Mouse (Mus musculus) embryo, embryonic 10 days (tissue): ENCODE measurements around the gene Eif2s1.
A peak's percentile ranks its signal among the peaks of the same experiment; 100 is the strongest.

Experiments
- DNase-seq: peaks from one replicate; pipeline ENCODE4 v3.0.0-alpha.2; 2015; ENCODE audit warnings: low spot score

Gene Eif2s1

DNA sequence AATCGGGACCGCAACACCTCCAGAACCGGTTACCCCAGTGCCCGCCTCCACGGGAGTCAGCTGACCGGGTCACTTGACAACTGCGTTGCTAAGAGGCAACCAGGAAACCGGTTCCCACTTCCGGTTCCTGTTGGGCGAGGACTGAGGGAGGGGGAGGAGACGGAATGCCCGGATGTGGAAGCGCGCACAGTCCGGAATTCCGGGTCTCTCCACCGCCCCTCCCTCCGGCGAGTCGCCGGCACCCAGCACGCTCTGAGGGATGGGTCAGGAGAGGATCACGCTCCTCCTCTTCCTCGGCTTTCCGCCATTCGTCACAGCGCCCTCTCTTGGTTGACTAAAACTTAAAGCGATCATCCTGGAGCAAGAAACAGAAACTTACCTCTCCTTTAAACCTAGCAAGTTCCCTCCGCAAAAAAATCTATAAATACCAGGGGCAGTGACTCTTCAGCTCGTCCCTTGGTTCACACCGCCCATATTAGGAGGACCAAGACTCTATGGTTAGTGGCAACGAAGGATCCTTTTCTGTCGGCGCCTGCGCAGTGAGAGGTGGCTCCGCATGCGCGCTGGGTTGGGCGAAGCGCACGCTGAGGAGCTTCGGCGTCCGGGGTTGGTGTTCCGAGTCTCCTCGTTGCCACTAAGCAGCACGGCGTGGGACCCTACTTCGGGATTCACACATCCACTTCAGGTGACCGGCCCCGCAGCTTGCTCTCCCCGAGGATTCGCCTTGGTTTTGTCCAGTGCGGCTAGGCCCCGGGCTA, at the start of gene Eif2s1, which contains the start of gene Atp6v1d:
Gene Eif2s1, plus strand, starts transcription at position 324 of the 758 bp plus-strand sequence.
Gene Atp6v1d, minus strand, starts transcription at position 143 of the 758 bp plus-strand sequence.
- DNase-seq: peak; percentile 98

DNA sequence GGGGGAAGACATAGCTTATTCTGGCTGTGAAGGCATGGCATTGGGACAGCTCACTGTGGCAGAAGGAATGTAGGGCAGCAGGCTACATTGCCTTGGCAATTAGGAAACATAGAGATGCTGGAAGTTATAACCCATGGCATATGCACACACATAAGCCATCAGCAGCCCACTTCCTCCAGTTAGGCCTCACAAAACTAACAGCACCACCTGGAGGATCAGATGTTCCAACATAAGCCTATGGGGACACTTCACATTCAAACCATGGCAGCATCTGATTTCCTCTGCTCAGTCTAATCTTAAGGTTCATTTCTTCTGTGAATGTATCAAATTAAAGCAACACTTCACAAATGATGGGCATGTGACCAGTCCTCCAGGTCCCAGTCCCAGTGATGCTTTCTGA, 47.2 kb upstream of the Eif2s1 start:
- DNase-seq: peak; percentile 8

DNA sequence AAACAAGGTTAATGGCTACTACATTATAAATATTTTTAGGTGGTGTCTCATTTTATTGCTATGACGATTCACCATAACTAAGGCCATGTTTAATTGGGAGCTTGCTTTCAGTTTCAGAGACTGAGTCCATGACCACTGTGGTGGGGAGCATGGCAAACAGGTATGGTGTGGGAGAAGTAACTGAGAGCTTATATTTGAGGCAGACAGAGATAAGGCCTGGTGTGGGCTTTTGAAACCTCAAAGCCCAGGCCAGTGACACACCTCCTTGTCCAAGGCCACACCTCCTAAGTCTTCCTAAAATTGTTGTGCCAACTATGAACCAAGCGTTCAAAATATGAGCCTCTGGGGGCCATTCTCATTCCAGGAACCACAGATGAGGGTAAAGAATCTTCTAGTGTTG, 27.1 kb upstream of the Eif2s1 start:
- no peak for DNase-seq

DNA sequence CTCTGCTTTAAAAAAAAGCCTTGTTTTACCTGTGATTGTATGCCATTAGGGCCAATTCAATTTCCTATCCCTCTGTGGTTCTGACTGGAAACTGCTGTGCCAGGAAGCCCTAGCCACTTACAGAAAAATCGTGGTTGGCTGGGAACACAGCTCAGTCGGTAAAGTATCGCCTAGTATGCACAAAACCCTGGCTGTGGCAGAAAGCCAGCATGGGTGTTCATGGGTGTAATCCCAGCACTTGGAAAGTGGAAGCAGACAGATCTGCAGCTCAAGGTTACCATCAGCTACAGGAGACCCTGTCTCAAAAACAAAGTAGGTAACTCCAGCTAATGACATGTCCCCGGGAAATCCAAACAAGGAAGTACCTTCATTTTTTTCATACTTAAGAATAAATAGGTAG, 21.7 kb upstream of the Eif2s1 start:
- no peak for DNase-seq

DNA sequence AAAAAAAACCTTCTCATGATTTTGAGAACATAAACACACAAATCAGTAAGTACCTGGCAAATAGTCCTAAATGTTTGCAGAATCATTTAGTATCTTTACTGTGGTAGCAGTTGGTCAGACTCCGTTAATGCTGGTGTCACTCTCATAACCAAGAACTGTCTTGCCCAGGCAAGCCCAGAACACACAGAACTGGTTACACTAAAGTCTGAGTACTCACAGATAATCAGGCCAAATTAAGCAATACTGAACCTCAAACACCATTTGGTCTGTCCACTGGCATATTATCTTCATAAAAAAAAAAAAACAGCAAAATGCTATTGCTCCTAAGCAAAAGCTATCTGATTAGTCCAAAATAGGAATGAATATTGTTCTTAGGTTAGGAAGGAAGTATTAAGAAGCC, 19.2 kb upstream of the Eif2s1 start:
- no peak for DNase-seq

DNA sequence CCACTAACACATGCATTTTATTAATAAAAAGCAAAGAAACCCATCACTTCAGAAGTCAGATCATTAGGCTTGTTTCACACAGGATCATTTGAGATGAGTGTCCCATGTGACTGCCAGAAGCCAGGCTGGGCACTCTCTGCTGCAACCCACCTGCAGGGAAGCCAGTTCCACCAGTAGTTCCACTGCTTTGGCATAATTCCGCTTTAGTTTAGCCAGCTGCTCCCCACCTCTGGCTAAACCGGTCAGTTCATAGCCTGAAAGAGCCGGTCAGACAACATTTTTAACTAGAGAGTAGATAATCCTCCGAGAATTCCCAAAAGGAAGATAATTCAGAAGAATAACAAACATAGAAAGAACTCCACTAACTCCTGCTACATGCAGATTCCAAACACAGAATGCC, 13.4 kb upstream of the Eif2s1 start:
- no peak for DNase-seq

DNA sequence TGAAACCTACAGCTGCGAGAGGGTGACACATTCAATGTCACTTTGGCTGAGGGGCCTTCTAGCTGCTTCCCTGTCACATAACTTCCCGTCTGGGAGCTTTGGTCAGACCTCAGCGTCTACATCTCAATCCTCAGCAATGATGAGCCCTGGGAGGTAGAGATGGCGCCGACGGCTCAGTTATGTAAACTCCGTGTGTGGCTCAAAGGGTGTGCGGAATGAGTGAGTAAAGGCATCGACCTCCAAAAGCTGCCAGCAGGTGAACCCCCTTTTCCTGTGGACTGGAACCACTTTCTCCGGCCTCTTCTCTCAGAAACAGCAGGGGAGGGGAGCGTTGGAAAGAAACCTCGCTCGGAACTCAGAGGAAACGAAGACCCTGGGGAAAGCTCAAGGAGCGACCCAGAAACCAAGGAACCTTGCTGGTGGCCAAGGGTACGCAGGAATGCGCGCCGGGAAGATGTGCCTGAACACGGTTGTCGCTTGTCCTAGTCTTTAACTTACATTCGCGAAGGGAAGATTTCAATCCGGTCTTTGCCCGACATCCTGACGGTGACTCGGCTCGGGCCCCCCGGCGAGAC, 611 bp upstream of the Eif2s1 start:
- peak; percentile 37 for DNase-seq

DNA sequence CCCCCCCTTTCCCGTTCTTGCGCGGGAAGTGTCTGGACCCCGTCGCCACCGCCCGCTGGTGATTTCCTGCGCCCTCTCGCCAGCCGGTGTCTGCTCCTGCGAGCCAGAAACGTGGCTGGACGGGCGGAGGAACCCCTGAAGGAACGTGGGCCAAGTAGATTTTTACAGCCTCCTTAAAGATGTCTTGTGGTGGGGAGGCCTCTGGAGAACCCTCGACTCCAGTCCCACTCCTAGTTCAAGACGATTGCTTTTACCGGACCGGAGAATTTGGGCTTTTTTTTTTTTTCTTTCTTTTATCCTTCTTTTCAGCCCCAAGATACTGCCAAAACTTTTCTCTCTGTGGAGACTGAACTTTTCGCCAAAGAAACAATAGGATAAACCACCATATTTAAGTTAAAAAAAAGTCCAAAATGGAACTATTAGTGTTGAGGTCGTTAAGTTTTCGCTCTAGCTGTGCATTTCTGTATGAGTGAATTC, 673 bp downstream of the Eif2s1 start:
- no peak for DNase-seq

DNA sequence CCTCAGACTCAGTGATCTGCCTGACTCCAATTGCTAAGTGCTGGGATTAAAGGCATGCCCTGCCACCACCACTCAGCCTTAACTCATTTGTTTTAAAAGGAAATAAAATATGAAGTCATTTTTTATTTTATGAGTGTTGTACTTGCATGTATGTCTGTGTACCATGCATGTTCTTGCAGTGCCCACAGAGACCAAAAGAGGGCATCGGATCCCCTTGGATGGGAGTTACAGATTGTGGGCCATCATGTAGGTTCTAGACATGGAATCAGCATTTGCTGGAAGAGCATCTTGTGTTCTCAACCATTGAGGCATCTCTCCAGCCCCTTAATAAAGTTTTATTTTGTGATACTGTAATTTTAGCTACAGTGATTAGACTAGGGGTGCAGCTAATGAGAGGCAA, 3.8 kb downstream of the Eif2s1 start:
- DNase-seq: peak; percentile 36

DNA sequence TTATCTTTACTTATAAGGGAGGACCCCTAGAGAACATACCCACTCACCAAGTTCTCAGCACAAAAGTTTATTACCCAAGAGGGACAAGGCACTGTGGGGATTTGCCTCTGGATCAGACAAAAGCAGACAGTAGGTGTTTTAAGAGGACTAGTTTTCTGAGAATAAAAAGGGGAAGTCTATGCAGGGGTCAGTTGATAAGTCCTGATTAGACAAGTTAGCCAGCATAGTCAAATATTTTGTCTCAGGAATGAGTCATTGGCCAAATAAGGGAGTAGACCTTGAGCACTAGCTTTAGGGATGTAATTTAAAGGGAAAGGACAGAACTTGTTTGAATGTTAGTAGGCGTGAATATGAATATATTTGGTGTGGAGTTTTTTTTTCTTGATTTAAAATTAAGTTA, 6.5 kb downstream of the Eif2s1 start:
- no peak for DNase-seq

DNA sequence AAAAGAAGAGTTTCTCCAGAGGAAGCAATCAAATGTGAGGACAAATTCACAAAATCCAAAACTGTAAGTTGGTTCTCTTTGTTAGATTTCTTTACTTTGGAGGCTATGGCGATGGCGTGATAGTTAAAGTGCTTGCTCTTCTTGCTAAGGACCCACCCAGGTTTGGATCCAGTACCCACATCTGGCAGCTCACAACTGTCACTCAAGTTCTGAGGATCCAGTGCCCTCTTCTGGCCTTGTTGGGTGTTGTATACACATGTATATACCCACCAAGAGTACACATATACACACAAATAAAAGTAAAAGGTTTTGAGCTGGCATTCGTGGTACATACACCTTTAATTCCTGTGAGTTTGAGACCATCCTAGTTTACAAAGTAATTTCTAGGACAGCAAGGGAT, 13.0 kb downstream of the Eif2s1 start:
- DNase-seq: no peak

DNA sequence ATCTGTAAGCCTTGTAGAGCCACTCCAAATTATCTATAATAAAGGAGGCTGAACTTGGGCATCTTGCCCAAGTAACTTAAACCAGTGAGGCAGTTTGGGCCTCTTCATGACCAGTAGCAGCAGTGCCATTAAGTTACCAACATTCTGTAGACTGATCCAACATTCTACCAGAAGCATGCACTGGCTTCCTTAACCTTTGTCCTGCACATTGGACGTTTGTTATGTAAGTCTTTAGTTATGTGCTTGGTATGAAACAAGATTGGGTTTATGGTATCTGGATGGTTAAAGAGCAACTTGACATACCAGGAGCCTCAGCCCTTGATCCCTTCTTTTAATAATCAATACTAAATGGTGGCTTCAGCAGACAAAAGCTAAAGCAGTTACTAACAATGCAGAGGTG, 28.4 kb downstream of the Eif2s1 start:
- DNase-seq: no peak

DNA sequence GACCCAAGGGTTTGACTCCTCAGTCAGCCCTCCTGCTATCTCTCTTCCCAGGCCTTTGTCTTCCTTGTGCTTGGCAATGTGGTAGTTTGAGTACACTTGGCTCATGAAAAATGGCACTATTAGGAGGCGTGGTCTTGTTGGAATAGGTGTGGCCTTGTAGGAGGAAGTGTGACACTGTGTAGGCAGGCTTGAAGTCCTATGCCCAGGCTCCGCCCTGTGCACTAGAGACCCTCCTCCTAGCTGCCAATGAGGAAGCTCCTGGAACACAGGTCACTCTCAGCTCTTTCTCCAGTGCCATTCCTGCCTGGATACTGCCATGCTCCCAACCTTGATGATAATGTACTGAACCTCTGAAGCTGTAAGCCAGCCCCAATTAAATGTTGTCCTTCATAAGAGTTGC, 29.5 kb downstream of the Eif2s1 start:
- DNase-seq: no peak

DNA sequence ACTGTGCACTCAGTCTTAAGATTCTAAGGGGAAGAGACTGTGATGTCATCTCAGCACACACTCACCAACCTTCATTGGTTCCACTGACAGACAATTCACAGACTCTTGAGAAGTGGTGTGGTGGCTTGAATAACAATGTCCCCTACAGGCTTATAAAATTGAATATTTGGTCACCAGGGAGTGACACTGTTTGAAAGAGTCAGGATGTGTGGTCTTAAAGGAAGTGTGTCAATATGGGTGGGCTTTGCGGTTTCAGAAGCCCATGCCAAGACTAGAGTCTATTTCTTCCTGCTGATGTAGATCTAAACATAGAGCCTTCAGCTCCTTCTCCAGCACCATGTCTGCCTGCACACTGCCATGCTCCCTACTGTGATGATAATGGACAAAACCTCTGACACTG, 36.2 kb downstream of the Eif2s1 start:
- DNase-seq: no peak

DNA sequence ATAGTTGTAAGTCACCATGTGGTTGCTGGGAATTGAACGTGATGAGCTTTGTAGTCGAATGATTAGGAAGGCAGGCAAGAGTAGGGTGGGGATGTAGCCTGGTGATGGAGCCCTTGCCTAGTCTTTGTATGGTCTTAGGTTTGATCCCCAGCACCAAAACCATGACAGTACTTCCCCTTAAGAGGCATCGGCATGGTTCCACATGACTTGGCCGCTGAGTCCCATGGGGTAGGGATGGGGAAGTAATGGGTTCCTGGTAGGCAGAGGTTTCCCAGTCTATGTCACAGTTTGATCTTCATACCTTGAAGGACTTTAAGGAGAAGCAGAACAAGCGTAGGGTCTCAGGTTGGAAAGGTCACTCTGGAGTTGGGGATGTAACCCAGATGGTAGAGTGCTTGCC, 39.8 kb downstream of the Eif2s1 start:
- DNase-seq: no peak

DNA sequence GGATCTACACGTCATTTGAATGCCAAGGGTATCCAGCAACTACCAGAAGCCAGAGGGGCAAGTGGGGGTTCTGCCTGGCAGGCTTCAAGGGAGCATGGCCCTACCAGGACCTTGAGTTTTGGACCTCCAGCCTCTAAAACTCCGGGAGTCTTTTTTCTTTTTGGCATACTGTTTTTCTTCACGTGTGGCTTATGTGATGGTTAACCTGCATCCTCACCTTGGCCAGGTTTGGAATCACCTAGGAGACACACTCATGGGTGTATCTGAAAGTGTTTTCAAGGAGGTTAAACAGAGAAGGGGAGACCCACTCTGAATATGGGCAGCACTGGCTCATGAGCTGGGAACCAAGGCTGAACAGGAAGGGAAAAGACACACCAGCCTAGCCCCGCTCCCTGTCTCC, 41.7 kb downstream of the Eif2s1 start:
- no peak for DNase-seq

DNA sequence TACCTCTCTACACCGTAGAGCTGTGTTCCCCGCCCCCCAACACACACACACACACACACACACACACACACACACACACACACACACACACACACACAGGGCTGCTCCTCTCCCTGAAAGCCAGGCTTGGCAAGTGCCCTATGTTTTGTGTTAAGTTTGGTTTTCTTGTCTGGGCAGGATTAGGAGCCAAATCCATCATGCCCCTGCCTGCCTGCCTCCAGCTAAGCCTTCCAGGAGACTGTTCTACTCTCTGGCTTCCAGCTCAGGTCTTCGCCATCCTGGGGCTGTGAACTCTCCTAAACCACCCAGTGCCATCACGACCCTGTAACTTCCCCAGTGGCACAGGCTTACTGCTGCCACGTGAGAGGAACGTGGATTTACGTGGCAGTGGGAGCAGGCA, 42.9 kb downstream of the Eif2s1 start:
- no peak for DNase-seq

DNA sequence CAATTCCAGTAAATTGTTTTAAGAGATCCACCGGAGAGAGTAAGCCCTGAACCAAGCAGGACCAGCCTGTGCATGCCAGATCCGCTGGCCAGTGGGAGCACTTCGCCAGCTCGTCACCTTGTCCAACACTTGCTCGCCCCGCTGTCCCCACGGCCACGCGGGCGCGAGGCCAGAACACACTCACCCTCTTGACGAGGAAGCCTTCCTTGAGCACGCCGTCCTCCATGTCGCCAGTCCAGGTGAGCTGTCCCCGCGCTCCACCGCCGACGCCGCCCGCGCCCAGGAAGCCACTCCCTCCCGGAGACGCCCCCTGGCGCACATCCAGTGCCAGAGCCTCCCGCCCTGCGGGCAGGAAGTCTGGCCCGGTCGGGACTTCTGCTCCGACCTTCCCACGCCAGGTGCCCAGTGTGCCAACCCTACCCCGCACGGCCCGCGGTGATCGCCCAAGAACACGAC, 45.1 kb downstream of the Eif2s1 start, which contains the start of gene Plek2:
Gene Plek2, minus strand, starts transcription at position 258 of the 456 bp plus-strand sequence.
- peak; percentile 59 for DNase-seq

DNA sequence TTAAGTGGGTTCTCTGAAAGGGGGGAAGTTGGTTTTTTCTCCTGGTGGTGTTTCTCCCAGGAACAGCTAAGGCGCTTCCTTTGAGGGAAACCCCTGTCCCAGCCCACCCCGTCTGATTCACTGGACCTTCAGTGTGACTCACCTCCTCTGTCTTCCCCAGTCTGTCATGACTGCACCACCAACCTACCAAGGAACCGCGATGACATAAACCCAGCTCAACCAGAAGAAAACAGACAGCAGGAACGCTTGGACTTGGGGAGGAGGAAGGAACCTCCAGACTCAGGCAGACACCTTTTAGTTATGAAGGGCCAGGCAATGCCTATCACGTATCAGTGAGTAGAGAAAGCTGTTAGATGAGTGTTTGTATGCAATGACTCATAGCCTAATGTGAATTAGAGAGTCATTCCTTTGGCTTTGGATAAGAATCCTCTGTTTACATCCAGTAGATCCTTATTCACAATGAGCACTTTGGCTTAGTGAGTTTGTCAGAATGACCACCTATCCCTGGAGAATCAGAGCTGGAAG, 46.5 kb downstream of the Eif2s1 start:
- DNase-seq: no peak

DNA sequence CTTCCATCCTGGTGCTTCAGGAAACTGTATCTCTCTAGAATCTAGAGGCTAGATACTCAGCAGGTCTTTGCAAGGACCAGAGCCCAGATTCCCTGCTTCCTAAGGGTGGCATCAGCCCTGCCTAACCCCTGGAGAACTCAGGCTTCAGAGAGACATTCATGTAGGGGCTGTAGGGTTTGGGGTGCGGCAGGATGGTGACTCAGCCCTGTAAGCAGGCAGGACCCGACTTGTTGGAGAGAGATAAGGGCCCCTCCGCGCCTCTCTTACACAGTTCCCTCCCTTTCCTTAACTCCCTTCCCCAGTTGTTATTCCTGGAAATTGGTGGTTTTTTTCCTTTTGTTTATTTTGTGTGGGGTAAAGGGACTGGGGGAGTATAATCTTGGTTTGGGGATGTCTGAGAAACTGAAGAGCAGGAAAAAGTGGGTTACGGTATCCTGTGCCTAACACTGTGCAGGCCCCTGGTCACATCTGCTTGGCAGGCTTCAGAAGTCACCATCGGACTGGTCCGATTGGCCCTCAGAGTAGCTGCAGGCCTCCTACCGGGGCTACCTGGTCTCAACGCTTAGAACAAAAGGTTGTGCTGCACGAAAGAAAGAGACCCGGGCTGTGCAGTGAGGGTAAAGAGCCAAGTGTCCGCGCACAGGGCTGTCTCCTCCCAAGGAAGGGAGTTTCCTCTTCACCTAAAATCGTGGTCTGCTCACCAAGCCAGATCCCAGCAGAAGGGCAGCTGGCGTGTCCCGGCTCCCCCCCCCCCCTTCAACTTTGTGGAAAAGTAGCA, 49.3 kb downstream of the Eif2s1 start:
- DNase-seq: peak; percentile 27

DNA sequence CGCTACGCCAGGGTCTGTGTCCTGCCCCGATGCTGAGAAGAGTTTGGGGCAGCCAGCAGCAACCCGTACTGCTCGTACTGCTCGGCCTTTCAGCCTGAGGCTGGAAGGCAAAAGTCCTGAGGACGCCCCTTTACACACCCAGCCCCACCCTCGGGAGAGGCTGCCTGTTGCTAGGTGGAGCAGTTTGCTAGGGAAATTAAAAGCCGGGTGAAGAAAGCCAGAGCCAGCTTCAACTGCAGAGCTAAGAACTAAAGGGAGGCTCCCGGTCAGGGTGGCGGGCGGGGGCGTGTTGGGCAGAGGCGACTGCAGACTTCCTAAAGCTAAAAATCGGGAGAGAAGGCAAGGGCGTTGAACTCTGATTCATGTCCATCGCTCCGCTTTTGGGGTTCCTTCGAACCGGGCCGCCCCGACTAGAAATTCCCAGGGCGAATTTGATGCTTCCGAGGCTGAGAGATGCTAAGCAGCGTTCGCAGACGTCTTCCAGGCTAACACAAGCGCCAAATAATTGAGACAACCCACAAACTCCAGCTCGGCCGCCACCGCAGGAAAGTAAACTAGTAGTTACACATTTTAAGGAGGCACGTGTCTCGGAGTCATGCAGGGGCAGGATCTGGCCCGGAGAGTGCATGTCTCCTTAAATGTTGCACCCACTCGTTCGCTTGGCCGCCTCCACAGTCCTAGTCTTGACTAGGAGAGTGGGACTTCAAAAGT, 50.2 kb downstream of the Eif2s1 start:
- DNase-seq: peak; percentile 43

DNA sequence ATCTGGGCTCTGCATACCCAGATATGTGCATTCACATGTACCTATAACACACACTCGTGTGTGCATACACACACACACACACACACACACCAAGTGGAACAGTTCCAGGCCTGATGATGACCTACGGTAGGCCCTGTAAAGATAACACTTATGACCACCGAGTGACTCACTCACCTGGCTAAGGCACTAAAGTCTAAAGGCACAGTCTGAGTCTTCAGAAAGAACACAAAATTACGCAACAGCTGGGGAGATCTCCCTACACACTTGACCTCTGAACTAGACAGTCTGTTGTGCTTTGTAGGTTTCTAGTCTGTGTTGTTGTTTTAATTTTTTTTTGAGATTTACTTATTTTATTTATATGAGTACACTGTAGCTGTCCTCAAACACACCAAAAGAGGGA, 52.8 kb downstream of the Eif2s1 start:
- no peak for DNase-seq
